Mouse (Mus musculus): ENCODE results near the gene Tac2.

GRCm38 (mm10) chr10:127748847-127749612, 24.8 kb downstream of the Tac2 start:
- TF ChIP-seq CTCF (conservative IDR thresholded peaks at IDR 0.05; ENCODE audit: insufficient read depth, insufficient read length, low read depth, low read length) (no peak), POLR2A (IDR thresholded peaks at IDR 0.05; ENCODE audit: low read depth, low read length) (no peak)
